ENCODE assay signal across 8 mouse cellular contexts in the genomic region with DNA sequence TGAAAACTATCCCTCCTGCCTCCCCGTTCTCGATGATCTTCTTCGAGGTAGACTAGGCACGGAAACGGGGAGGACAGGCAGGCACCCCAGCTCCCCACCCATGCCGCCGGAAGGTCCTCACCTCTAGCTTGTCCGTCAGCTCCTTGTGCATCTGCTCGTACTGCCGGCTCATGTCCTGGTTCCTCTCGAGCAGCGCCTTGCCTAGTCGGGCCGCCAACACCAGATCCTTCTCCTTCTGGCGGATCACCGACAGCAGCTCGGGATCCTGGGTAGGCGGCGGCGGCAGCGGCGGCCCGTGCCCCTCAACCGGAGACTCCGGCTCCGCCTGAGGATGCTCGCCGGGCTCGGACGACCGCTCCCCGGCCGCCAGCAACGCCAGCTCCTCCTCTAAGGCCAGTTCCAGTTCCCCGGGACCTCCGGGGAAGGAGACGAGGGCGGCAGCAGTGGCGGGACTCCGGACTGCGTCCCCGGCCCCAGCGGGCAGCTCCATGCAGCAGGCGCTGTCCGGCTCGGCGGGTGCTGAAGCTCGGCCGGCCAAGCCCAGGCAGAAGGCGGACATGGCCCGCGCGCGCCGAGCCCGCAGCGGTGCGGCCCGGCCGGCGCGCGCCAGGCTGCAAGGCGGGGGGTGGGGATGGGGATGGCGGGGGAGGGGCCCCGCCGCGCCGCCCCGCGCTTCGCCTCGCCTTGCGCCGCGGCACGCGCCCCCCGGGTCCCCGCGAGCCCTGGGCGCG. TPM values are rescaled to one million over a fixed set of nuclear protein-coding genes. Genes with fewer than 3 reads are reported as not detected.
A peak's percentile ranks its signal among the peaks of the same experiment; 100 is the strongest.
DNase-seq lines count a peak whose midpoint lies in the region; ATAC-seq and TF ChIP-seq lines count a peak whose summit lies in the region.

A gene (minus strand): TSS at position 621 of the 731 bp plus-strand sequence.

- H3K27me3 ChIP-seq in erythroblast, embryonic 14.5 days (ENCODE audit: control insufficient read depth) = peaks cover 53% of the 10 kb centered on the region
- peaks cover 19% of the 10 kb centered on the region for H3K27me3 ChIP-seq in intestine, postnatal 0 days (replicated peaks; ENCODE audit: control insufficient read depth, insufficient read depth, low read length)
- peaks cover 45% of the 10 kb centered on the region for H3K27me3 ChIP-seq in limb, embryonic 12.5 days
- H3K27me3 ChIP-seq in midbrain, embryonic 14.5 days (ENCODE audit: control insufficient read depth, insufficient read depth, low read length) = no peaks in the 10 kb centered on the region; the same call in 1 of the 2 replicates
- peaks cover 7% of the 10 kb centered on the region; the same call in 1 of the 2 replicates for H3K27me3 ChIP-seq in spleen, adult 2 months (ENCODE audit: control insufficient read depth, insufficient read depth, low read length)

- no peaks in the 10 kb centered on the region for H3K36me3 ChIP-seq in erythroblast, embryonic 14.5 days (ENCODE audit: control insufficient read depth)
- no peaks in the 10 kb centered on the region for H3K36me3 ChIP-seq in intestine, postnatal 0 days (ENCODE audit: control insufficient read depth, insufficient read depth)
- H3K36me3 ChIP-seq in limb, embryonic 12.5 days = no peaks in the 10 kb centered on the region
- no peaks in the 10 kb centered on the region for H3K36me3 ChIP-seq in midbrain, embryonic 14.5 days (ENCODE audit: control insufficient read depth, insufficient read depth, low read length)
- H3K36me3 ChIP-seq in spleen, adult 2 months (ENCODE audit: control insufficient read depth, insufficient read depth, low read length) = no peaks in the 10 kb centered on the region

- peaks cover 10% of the 10 kb centered on the region for H3K9me3 ChIP-seq in erythroblast, embryonic 14.5 days (ENCODE audit: control insufficient read depth, low read length)
- no peaks in the 10 kb centered on the region for H3K9me3 ChIP-seq in intestine, postnatal 0 days (ENCODE audit: control insufficient read depth)
- H3K9me3 ChIP-seq in limb, embryonic 12.5 days = no peaks in the 10 kb centered on the region
- H3K9me3 ChIP-seq in midbrain, embryonic 14.5 days (ENCODE audit: control insufficient read depth, low read length) = no peaks in the 10 kb centered on the region

- no peak for ATAC-seq in erythroblast, adult 5-6 weeks (replicated peaks; ENCODE audit: low FRiP score, poor library complexity, severe bottlenecking)
- ATAC-seq in granulocyte monocyte progenitor cell, adult 5-6 weeks (replicated peaks; ENCODE audit: poor library complexity, severe bottlenecking) = peak; percentile 81
- ATAC-seq in intestine, postnatal 0 days = peak; percentile 61
- ATAC-seq in limb, embryonic 12.5 days (ENCODE audit: insufficient number of reproducible peaks, insufficient read depth, low FRiP score, low TSS enrichment, low read depth) = peak; percentile 45; the same call in 1 of the 2 replicates
- no peak; the same call in none of the 2 replicates for ATAC-seq in midbrain, embryonic 14.5 days (ENCODE audit: low FRiP score, low TSS enrichment)

- peak within 1 kb of the TSS; percentile 37 for H3K9ac ChIP-seq in intestine, postnatal 0 days (ENCODE audit: low read depth, low read length)
- no peak within 1 kb of the TSS; the same call in 1 of the 2 replicates for H3K9ac ChIP-seq in limb, embryonic 12.5 days (replicated peaks)
- peak within 1 kb of the TSS; percentile 86 for H3K9ac ChIP-seq in midbrain, embryonic 14.5 days (replicated peaks; ENCODE audit: low read length)

- H3K27ac ChIP-seq in intestine, postnatal 0 days (ENCODE audit: low read depth, low read length) = peak within 1 kb of the TSS; percentile 76
- no peak within 1 kb of the TSS for H3K27ac ChIP-seq in limb, embryonic 12.5 days
- H3K27ac ChIP-seq in midbrain, embryonic 14.5 days (replicated peaks; ENCODE audit: low read depth, low read length) = peak within 1 kb of the TSS; percentile 97
- H3K27ac ChIP-seq in spleen, adult 2 months (ENCODE audit: insufficient read depth, low read length) = peak within 1 kb of the TSS; percentile 57; the same call in 1 of the 2 replicates

- peak within 1 kb of the TSS; percentile 56 for H3K4me3 ChIP-seq in erythroblast, embryonic 14.5 days (replicated peaks)
- H3K4me3 ChIP-seq in intestine, postnatal 0 days (ENCODE audit: low read depth, low read length) = peak within 1 kb of the TSS; percentile 59
- peak within 1 kb of the TSS; percentile 62 for H3K4me3 ChIP-seq in limb, embryonic 12.5 days (replicated peaks)
- peak within 1 kb of the TSS; percentile 86 for H3K4me3 ChIP-seq in midbrain, embryonic 14.5 days (replicated peaks; ENCODE audit: low read depth, low read length)
- H3K4me3 ChIP-seq in spleen, adult 2 months (ENCODE audit: extremely low read depth, insufficient read depth, insufficient read length) = peak within 1 kb of the TSS; percentile 72

- H3K4me2 ChIP-seq in intestine, postnatal 0 days (replicated peaks; ENCODE audit: low read depth) = peak within 1 kb of the TSS; percentile 98
- H3K4me2 ChIP-seq in limb, embryonic 12.5 days = peak within 1 kb of the TSS; percentile 99
- peak within 1 kb of the TSS; percentile 71 for H3K4me2 ChIP-seq in midbrain, embryonic 14.5 days (ENCODE audit: low read length)

- no peak for TF ChIP-seq POLR2A in spleen, adult 2 months (IDR thresholded peaks at IDR 0.05; ENCODE audit: low read depth, low read length)

- no peak for TF ChIP-seq CTCF in intestine, postnatal 0 days (IDR thresholded peaks at IDR 0.05; ENCODE audit: low read depth)
- TF ChIP-seq CTCF in spleen, adult 2 months (IDR thresholded peaks at IDR 0.05; ENCODE audit: extremely low read depth, insufficient read depth, insufficient read length, insufficient replicate concordance) = no peak

- WGBS in intestine, postnatal 0 days = under 1% methylated on average over 79 of the region's 83 CpGs
- WGBS in limb, embryonic 12.5 days = under 1% methylated on average over 65 of the region's 83 CpGs
- WGBS in midbrain, embryonic 14.5 days = 1% methylated on average over 71 of the region's 83 CpGs
- WGBS in spleen, adult 2 months = 3% methylated on average over 75 of the region's 83 CpGs

- peak; percentile 87 for DNase-seq in embryo, embryonic 9.5 days (ENCODE audit: extremely low spot score)
- DNase-seq in midbrain, embryonic 14.5 days = peak; percentile 85
- DNase-seq in spleen, adult 2 months (ENCODE audit: low read depth in 1 of 2, low spot score in 2 of 2) = peak in 1 of 2 experiments; percentile 65

- H3K4me1 ChIP-seq in erythroblast, embryonic 14.5 days (ENCODE audit: control insufficient read depth) = peaks cover 19% of the 10 kb centered on the region
- no peaks in the 10 kb centered on the region; the same call in 1 of the 2 replicates for H3K4me1 ChIP-seq in intestine, postnatal 0 days (replicated peaks; ENCODE audit: control insufficient read depth, insufficient read depth, low read length)
- peaks cover 15% of the 10 kb centered on the region for H3K4me1 ChIP-seq in limb, embryonic 12.5 days (replicated peaks)
- peaks cover 16% of the 10 kb centered on the region for H3K4me1 ChIP-seq in midbrain, embryonic 14.5 days (ENCODE audit: control insufficient read depth, insufficient read depth, low read length)
- peaks cover 11% of the 10 kb centered on the region for H3K4me1 ChIP-seq in spleen, adult 2 months (ENCODE audit: control insufficient read depth, insufficient read depth, insufficient read length)

RNA-seq across cellular contexts. Expression of the gene that starts here (rescaled TPM):
- 0.03 and 0.09 TPM in 2 replicates for polyA plus RNA-seq in erythroblast, embryonic 14.5 days (2012)
- 0.96 TPM in 1 of 2 replicates, not detected in the other for total RNA-seq in erythroblast, adult 5-6 weeks (2015; ENCODE audit: low replicate concordance)
- total RNA-seq in erythroblast, adult 5-6 weeks (2017; ENCODE audit: low replicate concordance) = 0.34 and 0.98 TPM in 2 replicates
- 1.1 TPM in 1 of 2 replicates, not detected in the other for total RNA-seq in granulocyte monocyte progenitor cell, adult 5-6 weeks (2014; fragmentation: Nextera tagmentation)
- 0.34 and 2.3 TPM in 2 replicates for total RNA-seq in granulocyte monocyte progenitor cell, adult 5-6 weeks (2017)
- 8.0 and 9.0 TPM in 2 replicates for polyA plus RNA-seq in intestine, postnatal 0 days (2015; fragmentation: Nextera tagmentation; extraction: Ambion mirVana)
- polyA plus RNA-seq in limb, embryonic 12.5 days (2016; fragmentation: Nextera tagmentation; extraction: Ambion mirVana) = 10.1 and 10.8 TPM in 2 replicates
- polyA plus RNA-seq in midbrain, embryonic 14.5 days (2014; fragmentation: Nextera tagmentation; extraction: Ambion mirVana) = 39.0 and 42.2 TPM in 2 replicates
- polyA plus RNA-seq in spleen, adult 2 months (2012; rRNA removed) = 18.0 and 23.9 TPM in 2 replicates

Comparison
In these comparisons a context has a peak if more than half of its experiments do, and no peak if none do; other contexts are left out.
1. ATAC-seq: peak in granulocyte monocyte progenitor cell, adult 5-6 weeks (single experiment), intestine, postnatal 0 days (single experiment) and limb, embryonic 12.5 days (single experiment); none in erythroblast, adult 5-6 weeks (single experiment) and midbrain, embryonic 14.5 days (single experiment).
2. Peak in every context shown above with its lines, with median percentiles within 50 percentile points of each other: H3K4me3 ChIP-seq and H3K4me2 ChIP-seq.